Mouse (Mus musculus) liver, embryonic 18 days (tissue): ENCODE data around the gene Tmem198. TPM values are rescaled to one million over a fixed set of nuclear protein-coding genes. Genes with fewer than 3 reads are reported as not detected.

Source experiments
- polyA plus RNA-seq: library from polyadenylated mRNA; depleted of rRNA; stranded (reverse); fragments of >200 nt; gene quantifications from 2 replicates; pipeline ENCODE4 v1.2.3, GENCODE M21; 2012; rRNA removed

The Tmem198 gene
- polyA plus RNA-seq = 0.10 TPM in 2 replicates

GRCm38 (mm10) chr1:75478916-75479634, at the start of gene Tmem198, which contains the start of gene Chpf:
Tmem198 (plus strand) TSS chr1:75479532.
Chpf (minus strand) TSS chr1:75479307.

GRCm38 (mm10) chr1:75435475-75436328, 43.6 kb upstream of the Tmem198 start, which contains the start of gene Gmppa:
Gmppa (plus strand) TSS chr1:75435930.

DNA sequence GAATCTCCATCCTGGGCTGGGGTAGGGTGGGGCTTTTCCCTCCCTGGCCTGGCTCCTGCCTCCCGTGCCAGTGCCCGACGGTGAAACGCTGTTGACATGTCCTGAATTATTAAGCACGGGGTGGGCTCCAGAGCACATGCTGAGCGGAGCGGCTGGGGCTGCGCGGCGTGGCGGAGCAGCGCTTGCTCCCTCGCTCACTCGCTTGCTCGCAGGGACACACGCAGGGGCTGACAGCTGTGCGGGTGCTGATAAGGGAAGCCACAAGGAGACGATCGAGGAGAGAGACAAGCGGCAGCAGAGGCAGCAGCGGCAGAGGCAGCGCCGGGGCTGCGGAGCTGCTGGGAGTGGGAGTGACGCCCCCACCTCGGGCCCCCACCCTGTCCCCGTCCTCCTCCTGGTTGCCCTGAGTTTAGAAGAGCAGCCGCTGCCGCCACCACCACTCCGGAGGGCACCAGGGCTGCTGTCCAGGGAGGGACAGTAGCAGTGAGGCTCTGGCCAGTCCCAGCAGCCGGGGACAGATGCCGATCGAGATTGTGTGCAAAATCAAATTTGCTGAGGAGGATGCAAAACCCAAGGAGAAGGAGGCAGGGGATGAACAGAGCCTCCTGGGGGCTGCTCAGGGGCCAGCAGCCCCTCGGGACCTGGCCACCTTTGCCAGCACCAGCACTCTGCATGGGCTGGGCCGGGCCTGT, 28.9 kb upstream of the Tmem198 start, which contains the start of gene Asic4:
Gene Asic4, plus strand, starts transcription at position 123 of the 692 bp plus-strand sequence.

DNA sequence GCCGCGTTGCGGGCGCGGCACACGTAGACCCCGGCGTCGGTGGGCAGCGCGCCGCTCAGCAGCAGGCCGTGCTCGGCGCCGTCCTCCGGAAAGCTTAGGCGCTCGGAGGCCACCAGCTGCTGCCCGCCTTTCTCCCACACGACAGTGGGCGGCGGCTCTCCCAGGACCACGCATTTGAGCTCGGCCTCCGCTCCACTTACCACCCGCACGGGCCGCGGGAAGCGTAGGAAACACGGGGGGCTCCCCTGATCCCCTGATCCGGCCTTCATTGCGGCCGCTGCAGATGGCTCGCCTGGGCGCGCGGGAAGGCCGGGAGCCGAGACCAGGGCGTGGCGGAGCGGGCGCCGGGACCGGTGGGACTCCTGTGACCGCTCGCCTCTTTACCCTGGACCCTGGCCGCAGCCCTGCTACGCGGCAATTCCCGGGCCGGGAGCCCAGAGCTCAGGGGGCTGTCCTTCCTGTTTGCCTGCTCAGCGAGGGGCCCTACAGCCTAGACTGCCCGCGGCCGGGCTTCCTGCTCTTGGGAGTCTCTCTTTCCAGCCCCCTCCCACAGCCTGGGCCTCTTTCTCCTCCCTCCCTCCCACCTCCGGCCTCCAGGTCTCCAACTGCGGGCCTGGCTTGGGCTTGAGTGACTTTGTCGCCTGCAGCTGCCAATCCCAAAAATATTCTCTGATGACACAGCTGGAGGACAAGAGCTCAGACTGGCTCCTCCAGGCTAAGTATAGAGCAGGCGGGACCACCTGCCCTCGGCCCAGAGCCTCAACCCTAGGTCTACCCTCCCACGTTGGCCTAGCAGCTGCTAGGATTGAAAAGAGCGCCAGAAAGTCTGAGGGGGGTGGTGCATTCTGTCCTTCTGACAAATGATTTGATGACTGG, 26.9 kb downstream of the Tmem198 start, which contains the start of gene Obsl1:
Gene Obsl1, minus strand, starts transcription at position 497 of the 876 bp plus-strand sequence.

DNA sequence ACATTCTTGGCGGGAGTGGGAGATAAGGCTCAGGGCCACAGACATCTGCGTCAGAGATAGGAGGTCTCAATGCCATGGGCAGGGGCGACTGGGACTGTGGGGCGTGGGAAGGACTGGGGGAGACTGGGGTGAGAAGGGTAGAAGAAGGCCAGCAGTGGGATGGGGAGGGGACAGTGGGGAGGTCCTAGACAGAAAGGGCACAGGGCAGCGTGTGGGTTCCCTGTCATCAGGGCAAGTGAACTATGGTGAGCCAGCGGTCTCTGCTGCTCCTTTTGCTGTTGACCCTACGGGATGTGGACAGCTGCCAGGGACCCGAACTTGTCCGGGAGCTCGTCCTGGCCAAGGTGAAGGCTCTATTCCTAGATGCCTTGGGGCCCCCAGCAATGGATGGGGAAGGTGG, 27.7 kb downstream of the Tmem198 start, which contains the start of gene Inha:
Gene Inha, plus strand, starts transcription at position 72 of the 400 bp plus-strand sequence.

GRCm38 (mm10) chr1:75521321-75522031, 42.1 kb downstream of the Tmem198 start, which contains the start of gene Stk11ip:
Stk11ip (plus strand) TSS chr1:75521529.

Other genes starting within 250 kb of the Tmem198 start
- not detected in 2 replicates for gene A630095N17Rik, start 247.4 kb upstream of the Tmem198 start, polyA plus RNA-seq
- 20.3 and 23.9 TPM in 2 replicates for gene Dnajb2, start 243.1 kb upstream of the Tmem198 start, polyA plus RNA-seq
- gene Ptprn, start 215.0 kb upstream of the Tmem198 start, polyA plus RNA-seq = 0.10 TPM in 2 replicates
- gene Resp18, start 201.1 kb upstream of the Tmem198 start, polyA plus RNA-seq = not detected in 2 replicates
- gene Dnpep, start 161.5 kb upstream of the Tmem198 start, polyA plus RNA-seq = 61.8 and 63.4 TPM in 2 replicates
- 2.0 and 2.2 TPM in 2 replicates for gene Des, start 119.2 kb upstream of the Tmem198 start, polyA plus RNA-seq
- gene Speg, start 104.2 kb upstream of the Tmem198 start, polyA plus RNA-seq = 4.9 and 6.9 TPM in 2 replicates
- 38.7 and 42.0 TPM in 2 replicates for gene Gmppa, start 43.6 kb upstream of the Tmem198 start, polyA plus RNA-seq
- 0.01 and 0.03 TPM in 2 replicates for gene Asic4, start 29.1 kb upstream of the Tmem198 start, polyA plus RNA-seq
- gene Chpf, start 225 bp upstream of the Tmem198 start, polyA plus RNA-seq = 3.7 and 4.1 TPM in 2 replicates
- 10.4 and 12.4 TPM in 2 replicates for gene Obsl1, start 26.9 kb downstream of the Tmem198 start, polyA plus RNA-seq
- gene Inha, start 27.5 kb downstream of the Tmem198 start, polyA plus RNA-seq = 1.8 and 2.0 TPM in 2 replicates
- 4.9 and 5.3 TPM in 2 replicates for gene Stk11ip, start 42.0 kb downstream of the Tmem198 start, polyA plus RNA-seq
- 1.9 TPM in 2 replicates for gene Slc4a3, start 66.7 kb downstream of the Tmem198 start, polyA plus RNA-seq